Mouse (Mus musculus): ENCODE data around the gene Ptprd. TPM values are rescaled to one million over a fixed set of nuclear protein-coding genes. Genes with fewer than 3 reads are reported as not detected.
A peak's percentile ranks its signal among the peaks of the same experiment; 100 is the strongest.

The Ptprd gene
- polyA plus RNA-seq, 1 experiment from 2014 or later: 12.9 TPM

GRCm38 (mm10) chr4:76414591-76414990 lies 1797.2 kb downstream of the Ptprd start:
- Histone ChIP-seq H3K9me3 (no peaks in the 10 kb centered on the region), H3K4me3 (replicated peaks) (no peak overlapping the region), H3K36me3 (no peaks in the 10 kb centered on the region), H3K4me1 (replicated peaks) (no peaks in the 10 kb centered on the region), H3K9ac (no peak overlapping the region), H3K27me3 (replicated peaks) (no peaks in the 10 kb centered on the region), H3K4me2 (replicated peaks) (no peak overlapping the region), H3K27ac (no peak overlapping the region)
- no peak for ATAC-seq
- 78% methylated on average over 4 of the region's 4 CpGs for WGBS

GRCm38 (mm10) chr4:76410053-76410452 lies 1801.7 kb downstream of the Ptprd start:
- 56% methylated on average over 2 of the region's 2 CpGs for WGBS
- H3K36me3 ChIP-seq: no peaks in the 10 kb centered on the region
- H3K4me3 ChIP-seq (replicated peaks): no peak overlapping the region
- H3K4me1 ChIP-seq (replicated peaks): no peaks in the 10 kb centered on the region
- H3K27ac ChIP-seq: no peak overlapping the region
- no peak for ATAC-seq
- no peak overlapping the region for H3K4me2 ChIP-seq (replicated peaks)
- no peaks in the 10 kb centered on the region for H3K27me3 ChIP-seq (replicated peaks)
- no peak overlapping the region for H3K9ac ChIP-seq
- H3K9me3 ChIP-seq: no peaks in the 10 kb centered on the region

- WGBS: 69% methylated on average over 3 of the region's 3 CpGs
- H3K36me3 ChIP-seq: no peaks in the 10 kb centered on the region
- no peak overlapping the region for H3K4me3 ChIP-seq (replicated peaks)
- no peaks in the 10 kb centered on the region for H3K4me1 ChIP-seq (replicated peaks)
- H3K9ac ChIP-seq: no peak overlapping the region
- no peaks in the 10 kb centered on the region for H3K9me3 ChIP-seq
- no peak overlapping the region for H3K27ac ChIP-seq
- no peak for ATAC-seq
- H3K27me3 ChIP-seq (replicated peaks): no peaks in the 10 kb centered on the region
- no peak overlapping the region for H3K4me2 ChIP-seq (replicated peaks)
Observed at GRCm38 (mm10) chr4:76409159-76409558, 1802.6 kb downstream of the Ptprd start.

- H3K4me1 ChIP-seq (replicated peaks): no peaks in the 10 kb centered on the region
- no peak overlapping the region for H3K9ac ChIP-seq
- H3K9me3 ChIP-seq: no peaks in the 10 kb centered on the region
- H3K36me3 ChIP-seq: no peaks in the 10 kb centered on the region
- 69% methylated on average over 5 of the region's 5 CpGs for WGBS
- H3K27ac ChIP-seq: no peak overlapping the region
- no peaks in the 10 kb centered on the region for H3K27me3 ChIP-seq (replicated peaks)
- no peak overlapping the region for H3K4me2 ChIP-seq (replicated peaks)
- ATAC-seq: no peak
- H3K4me3 ChIP-seq (replicated peaks): no peak overlapping the region
Observed at GRCm38 (mm10) chr4:76405862-76406454, 1805.8 kb downstream of the Ptprd start.

GRCm38 (mm10) chr4:76403219-76403618 lies 1808.5 kb downstream of the Ptprd start:
- Histone ChIP-seq H3K9me3 (no peaks in the 10 kb centered on the region), H3K27ac (no peak overlapping the region), H3K4me3 (replicated peaks) (no peak overlapping the region), H3K4me2 (replicated peaks) (no peak overlapping the region), H3K27me3 (replicated peaks) (no peaks in the 10 kb centered on the region), H3K4me1 (replicated peaks) (no peaks in the 10 kb centered on the region), H3K9ac (no peak overlapping the region), H3K36me3 (no peaks in the 10 kb centered on the region)
- WGBS: 92% methylated on average over 5 of the region's 5 CpGs
- ATAC-seq: no peak

GRCm38 (mm10) chr4:76387887-76388286 lies 1823.9 kb downstream of the Ptprd start:
- no peaks in the 10 kb centered on the region for H3K27me3 ChIP-seq (replicated peaks)
- no peaks in the 10 kb centered on the region for H3K4me1 ChIP-seq (replicated peaks)
- no peaks in the 10 kb centered on the region for H3K9me3 ChIP-seq
- H3K9ac ChIP-seq: no peak overlapping the region
- 84% methylated on average over 5 of the region's 5 CpGs for WGBS
- H3K4me3 ChIP-seq (replicated peaks): no peak overlapping the region
- no peak for ATAC-seq
- no peak overlapping the region for H3K4me2 ChIP-seq (replicated peaks)
- H3K27ac ChIP-seq: no peak overlapping the region
- no peaks in the 10 kb centered on the region for H3K36me3 ChIP-seq

GRCm38 (mm10) chr4:76386978-76387824 lies 1824.6 kb downstream of the Ptprd start:
- Histone ChIP-seq H3K27ac (no peak overlapping the region), H3K9me3 (no peaks in the 10 kb centered on the region), H3K27me3 (replicated peaks) (no peaks in the 10 kb centered on the region), H3K4me2 (replicated peaks) (no peak overlapping the region), H3K36me3 (no peaks in the 10 kb centered on the region), H3K9ac (no peak overlapping the region), H3K4me1 (replicated peaks) (no peaks in the 10 kb centered on the region), H3K4me3 (replicated peaks) (no peak overlapping the region)
- ATAC-seq: no peak
- 48% methylated on average over 7 of the region's 7 CpGs for WGBS

GRCm38 (mm10) chr4:76385818-76386217 lies 1825.9 kb downstream of the Ptprd start:
- Histone ChIP-seq H3K27me3 (replicated peaks) (no peaks in the 10 kb centered on the region), H3K36me3 (no peaks in the 10 kb centered on the region), H3K4me2 (replicated peaks) (no peak overlapping the region), H3K4me3 (replicated peaks) (no peak overlapping the region), H3K27ac (no peak overlapping the region), H3K4me1 (replicated peaks) (no peaks in the 10 kb centered on the region), H3K9me3 (no peaks in the 10 kb centered on the region), H3K9ac (no peak overlapping the region)
- no peak for ATAC-seq
- 83% methylated on average over 5 of the region's 5 CpGs for WGBS

- WGBS: 79% methylated on average over 6 of the region's 6 CpGs
- Histone ChIP-seq H3K9me3 (no peaks in the 10 kb centered on the region), H3K4me1 (replicated peaks) (no peaks in the 10 kb centered on the region), H3K27me3 (replicated peaks) (no peaks in the 10 kb centered on the region), H3K4me3 (replicated peaks) (no peak overlapping the region), H3K9ac (no peak overlapping the region), H3K27ac (no peak overlapping the region), H3K4me2 (replicated peaks) (no peak overlapping the region), H3K36me3 (no peaks in the 10 kb centered on the region)
- no peak for ATAC-seq
Observed at GRCm38 (mm10) chr4:76380312-76380917, 1831.3 kb downstream of the Ptprd start.

- H3K4me2 ChIP-seq (replicated peaks): no peak overlapping the region
- no peak overlapping the region for H3K4me3 ChIP-seq (replicated peaks)
Observed at GRCm38 (mm10) chr4:76370041-76370880, 1841.5 kb downstream of the Ptprd start.

GRCm38 (mm10) chr4:76369101-76369500 lies 1842.7 kb downstream of the Ptprd start:
- Histone ChIP-seq H3K27me3 (replicated peaks) (no peaks in the 10 kb centered on the region), H3K4me1 (replicated peaks) (peaks cover 5% of the 10 kb centered on the region; the same call in 1 of the 2 replicates), H3K9me3 (no peaks in the 10 kb centered on the region), H3K4me2 (replicated peaks) (no peak overlapping the region), H3K9ac (no peak overlapping the region), H3K4me3 (replicated peaks) (no peak overlapping the region), H3K36me3 (no peaks in the 10 kb centered on the region), H3K27ac (no peak overlapping the region)
- 32% methylated on average over 3 of the region's 3 CpGs for WGBS
- ATAC-seq: no peak

More at GRCm38 (mm10) chr4:76370041-76370880, 1841.5 kb downstream of the Ptprd start:
- 56% methylated on average over 4 of the region's 4 CpGs for WGBS
- Histone ChIP-seq H3K36me3 (no peaks in the 10 kb centered on the region), H3K4me1 (replicated peaks) (peaks cover 5% of the 10 kb centered on the region; the same call in 1 of the 2 replicates), H3K27ac (no peak overlapping the region), H3K9ac (no peak overlapping the region), H3K27me3 (replicated peaks) (no peaks in the 10 kb centered on the region), H3K9me3 (no peaks in the 10 kb centered on the region)
- peak; percentile 63; the same call in 1 of the 2 replicates for ATAC-seq

GRCm38 (mm10) chr4:76368291-76368690 lies 1843.5 kb downstream of the Ptprd start:
- no peak for ATAC-seq
- H3K9me3 ChIP-seq: no peaks in the 10 kb centered on the region
- no peak overlapping the region for H3K27ac ChIP-seq
- 94% methylated on average over 2 of the region's 2 CpGs for WGBS
- no peaks in the 10 kb centered on the region for H3K36me3 ChIP-seq
- H3K4me3 ChIP-seq (replicated peaks): no peak overlapping the region
- no peak overlapping the region for H3K4me2 ChIP-seq (replicated peaks)
- no peak overlapping the region for H3K9ac ChIP-seq
- H3K27me3 ChIP-seq (replicated peaks): no peaks in the 10 kb centered on the region
- peaks cover 5% of the 10 kb centered on the region; the same call in 1 of the 2 replicates for H3K4me1 ChIP-seq (replicated peaks)

Measured in intestine, embryonic 15.5 days (tissue).